Mouse (Mus musculus) heart, adult 2 months (tissue): Measurements from ENCODE around the gene Cnst.

Experiments
- CTCF ChIP-seq: fragments of 200-600 bp; IDR thresholded peaks from 2 replicates; pipeline ENCODE4 v1.8.1; 2022; ENCODE audit warnings: antibody characterized with exemption, mild to moderate bottlenecking, moderate library complexity
- EP300 ChIP-seq: fragments of 200-500 bp; IDR thresholded peaks from 2 replicates; pipeline ENCODE4 v1.6.1; 2011; ENCODE audit warnings: low read depth, low read length, control low read depth; ENCODE audit not compliant: insufficient read depth

DNA sequence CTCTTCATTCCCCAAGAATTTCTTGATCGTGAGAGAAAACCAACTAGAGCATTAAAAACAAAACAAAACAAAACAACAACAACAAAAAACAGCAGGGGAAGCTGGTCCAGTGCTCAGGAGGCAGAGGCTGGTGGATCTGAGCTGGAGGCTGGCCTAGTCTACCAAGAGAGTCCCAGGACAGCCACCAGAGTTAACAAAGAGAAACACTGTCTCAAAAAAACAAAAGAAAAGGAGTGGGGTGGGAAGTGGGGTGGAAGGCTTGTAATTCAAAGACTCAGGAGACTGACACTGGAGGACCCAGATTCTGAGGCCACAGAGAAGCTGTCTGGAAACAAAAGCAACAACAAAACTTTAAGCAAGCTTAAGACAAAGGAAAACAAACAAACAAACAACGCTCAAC lies 120.8 kb downstream of the Cnst start:
- TF ChIP-seq EP300 = no peak
- TF ChIP-seq CTCF = no peak
